Mouse (Mus musculus): ENCODE measurements around the gene Abhd17a.

- TF ChIP-seq POLR2A (IDR thresholded peaks at IDR 0.05; ENCODE audit: low read depth, low read length) (no peak), CTCF (conservative IDR thresholded peaks at IDR 0.05; ENCODE audit: insufficient read depth, insufficient read length, low read depth, low read length) (no peak)
Measured at GRCm38 (mm10) chr10:80604001-80604509, 13.9 kb upstream of the Abhd17a start.

All from kidney, adult 2 months (tissue).